Mouse (Mus musculus) cortical plate, adult 2 months (tissue): ENCODE data around the gene Rnf115. TPM values are rescaled to one million over a fixed set of nuclear protein-coding genes. Genes with fewer than 3 reads are reported as not detected.

Source experiments
- H3K27ac ChIP-seq: fragments of 200-500 bp; 2 replicates; pipeline ENCODE4 v1.5.1; 2012; ENCODE audit warnings: low read length, control low read depth, inconsistent platforms; ENCODE audit not compliant: insufficient read depth
- H3K4me1 ChIP-seq: fragments of 200-500 bp; 2 replicates; pipeline ENCODE4 v1.6.1; 2011; ENCODE audit warnings: low read length; ENCODE audit not compliant: control insufficient read depth, insufficient read depth
- H3K4me3 ChIP-seq: fragments of 200-500 bp; 2 replicates; pipeline ENCODE4 v1.5.1; 2011; ENCODE audit warnings: mild to moderate bottlenecking, low read length, control low read depth; ENCODE audit not compliant: insufficient read depth
- CTCF ChIP-seq: fragments of 200-500 bp; IDR thresholded peaks from 2 replicates; pipeline ENCODE4 v1.5.1; 2011; ENCODE audit warnings: mild to moderate bottlenecking, control low read depth, low read length; ENCODE audit not compliant: insufficient read depth; ENCODE audit errors: extremely low read depth
- POLR2A ChIP-seq: fragments of 200-500 bp; IDR thresholded peaks from 2 replicates; pipeline ENCODE4 v1.6.1; 2011; ENCODE audit warnings: mild to moderate bottlenecking, low read length, control low read depth; ENCODE audit not compliant: insufficient read depth; ENCODE audit errors: extremely low read depth
- polyA plus RNA-seq: library from polyadenylated mRNA; depleted of rRNA; stranded (reverse); fragments of >200 nt; gene quantifications from 2 replicates; pipeline ENCODE4 v1.2.3, GENCODE M21; 2012

Rnf115 gene
- polyA plus RNA-seq, 1 experiment: 52.3 TPM

DNA sequence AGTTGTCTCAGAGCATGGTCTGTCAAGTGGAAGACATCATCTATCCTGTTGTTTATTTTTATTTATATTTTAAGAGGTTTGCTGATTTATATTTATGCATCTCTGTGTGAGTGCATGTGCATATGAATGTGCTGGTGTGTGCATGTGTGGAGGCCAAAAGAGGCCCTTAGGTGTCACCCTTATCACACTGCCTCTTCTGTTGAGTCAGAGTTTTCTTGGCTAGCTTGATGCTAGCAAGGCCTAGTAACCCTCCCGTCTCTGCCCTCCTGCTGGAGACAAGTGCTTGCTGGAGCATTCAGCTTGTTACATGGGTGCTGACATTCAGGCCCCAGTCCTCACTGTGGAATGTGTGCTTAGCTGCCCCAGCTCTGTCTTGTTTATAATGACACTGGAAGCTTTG lies 45.5 kb downstream of the Rnf115 start:
- H3K4me3 ChIP-seq: no peak overlapping the region
- no peaks in the 10 kb centered on the region for H3K4me1 ChIP-seq
- no peak for TF ChIP-seq CTCF
- no peak for TF ChIP-seq POLR2A
- H3K27ac ChIP-seq: no peak overlapping the region

DNA sequence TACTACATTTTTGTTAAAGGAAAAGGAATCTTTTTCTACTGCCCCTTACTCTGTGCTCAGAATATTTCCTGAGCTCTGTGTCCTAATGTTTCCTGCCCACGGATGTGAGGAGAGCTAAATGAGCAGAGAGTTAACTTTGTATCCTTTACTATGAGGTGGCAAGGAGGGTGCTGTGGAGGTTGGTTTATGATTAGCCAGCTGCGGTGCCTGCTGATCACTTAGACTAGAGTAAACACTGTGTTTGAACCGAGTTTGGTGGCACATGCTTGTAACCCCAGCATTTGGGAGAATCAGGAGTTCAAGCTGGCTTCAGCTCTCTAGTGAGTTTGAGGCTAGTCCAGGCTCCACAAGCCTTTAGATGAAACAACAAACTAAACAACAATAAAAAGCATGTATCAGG lies 49.7 kb downstream of the Rnf115 start:
- TF ChIP-seq CTCF: no peak
- no peak for TF ChIP-seq POLR2A
- no peak overlapping the region for H3K27ac ChIP-seq
- no peak overlapping the region for H3K4me3 ChIP-seq
- no peaks in the 10 kb centered on the region for H3K4me1 ChIP-seq

DNA sequence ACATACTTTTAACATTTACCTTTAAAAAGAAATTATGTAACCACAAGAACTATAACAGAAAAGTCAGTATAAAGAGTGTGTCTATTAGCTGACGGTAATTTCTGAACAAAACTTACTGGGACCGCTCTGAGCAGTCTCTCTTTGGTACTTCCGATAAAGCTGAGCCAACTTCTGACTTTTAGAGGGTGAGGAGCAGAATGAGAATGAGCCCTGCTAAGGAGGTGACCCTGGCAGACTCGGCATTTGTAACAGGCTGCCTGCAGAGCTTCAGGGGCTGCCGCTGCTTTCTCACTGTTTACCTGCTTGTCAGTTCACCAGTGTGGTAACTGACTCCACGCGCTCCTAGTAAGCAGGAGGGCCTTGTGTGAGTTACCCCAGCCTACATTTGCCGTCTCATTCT lies 54.8 kb downstream of the Rnf115 start:
- H3K27ac ChIP-seq: no peak overlapping the region
- no peak for TF ChIP-seq CTCF
- no peak for TF ChIP-seq POLR2A
- H3K4me3 ChIP-seq: no peak overlapping the region
- no peaks in the 10 kb centered on the region for H3K4me1 ChIP-seq

DNA sequence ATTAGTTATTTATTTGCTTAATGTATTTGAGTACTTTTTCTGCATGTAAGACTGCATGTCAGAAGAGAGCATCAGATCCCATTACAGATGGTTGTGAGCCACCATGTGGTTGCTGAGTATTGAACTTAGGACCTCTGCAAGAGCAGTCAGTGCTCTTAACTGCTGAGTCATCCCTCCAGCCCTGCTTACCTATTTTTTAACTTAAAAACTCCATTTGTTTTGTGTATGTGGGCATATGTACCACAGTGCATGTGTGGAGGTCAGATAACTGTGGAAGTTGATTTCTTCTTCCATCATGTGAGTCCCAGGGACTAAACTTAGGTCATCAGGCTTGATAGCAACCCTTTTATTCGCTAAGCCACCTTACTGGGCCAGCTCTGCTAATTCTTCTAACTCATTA lies 60.3 kb downstream of the Rnf115 start:
- Histone ChIP-seq H3K4me3 (no peak overlapping the region), H3K4me1 (no peaks in the 10 kb centered on the region), H3K27ac (no peak overlapping the region)
- no peak for TF ChIP-seq POLR2A
- no peak for TF ChIP-seq CTCF

DNA sequence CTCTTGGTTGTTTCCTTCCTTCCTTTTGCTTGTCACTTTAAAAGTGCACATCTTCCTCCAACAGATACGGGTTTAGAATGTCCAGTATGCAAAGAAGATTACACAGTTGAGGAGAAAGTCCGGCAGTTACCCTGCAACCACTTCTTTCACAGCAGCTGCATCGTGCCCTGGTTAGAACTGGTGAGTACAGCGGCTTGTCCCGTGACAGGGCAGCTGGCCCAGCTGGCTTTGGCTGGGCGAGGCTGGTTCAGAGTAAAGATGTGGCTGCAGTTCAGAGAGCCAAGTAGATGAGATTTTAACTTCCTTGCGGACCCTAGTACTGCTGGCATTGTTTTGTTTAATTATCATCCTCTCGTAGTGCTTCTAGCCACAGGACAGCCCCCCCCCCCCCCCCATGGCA lies 61.0 kb downstream of the Rnf115 start:
- no peak overlapping the region for H3K27ac ChIP-seq
- no peak overlapping the region for H3K4me3 ChIP-seq

DNA sequence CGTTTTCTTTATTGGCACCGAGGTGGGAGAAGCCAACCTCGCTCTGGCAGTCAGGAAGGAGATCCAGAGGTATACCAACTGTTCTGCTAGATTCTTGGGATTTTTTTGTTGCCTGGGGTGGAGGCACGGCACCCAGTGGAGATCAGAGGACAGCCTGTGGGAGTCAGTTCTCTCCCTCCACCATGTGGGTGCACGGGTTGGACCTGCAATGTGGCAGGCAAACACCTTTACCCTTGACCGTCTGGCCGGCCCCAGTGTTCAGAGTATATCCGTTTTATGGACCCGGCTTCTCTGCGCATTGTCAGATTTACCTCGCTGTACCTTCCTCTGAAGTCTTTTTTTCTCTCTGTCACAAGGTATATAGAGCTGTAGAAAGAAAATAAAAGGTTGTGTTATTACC lies 72.8 kb downstream of the Rnf115 start:
- no peak overlapping the region for H3K4me3 ChIP-seq
- H3K4me1 ChIP-seq: no peaks in the 10 kb centered on the region
- TF ChIP-seq POLR2A: no peak
- no peak for TF ChIP-seq CTCF
- H3K27ac ChIP-seq: no peak overlapping the region

More for the DNA sequence above, 61.0 kb downstream of the Rnf115 start:
- no peaks in the 10 kb centered on the region for H3K4me1 ChIP-seq
- TF ChIP-seq POLR2A: no peak
- TF ChIP-seq CTCF: no peak

DNA sequence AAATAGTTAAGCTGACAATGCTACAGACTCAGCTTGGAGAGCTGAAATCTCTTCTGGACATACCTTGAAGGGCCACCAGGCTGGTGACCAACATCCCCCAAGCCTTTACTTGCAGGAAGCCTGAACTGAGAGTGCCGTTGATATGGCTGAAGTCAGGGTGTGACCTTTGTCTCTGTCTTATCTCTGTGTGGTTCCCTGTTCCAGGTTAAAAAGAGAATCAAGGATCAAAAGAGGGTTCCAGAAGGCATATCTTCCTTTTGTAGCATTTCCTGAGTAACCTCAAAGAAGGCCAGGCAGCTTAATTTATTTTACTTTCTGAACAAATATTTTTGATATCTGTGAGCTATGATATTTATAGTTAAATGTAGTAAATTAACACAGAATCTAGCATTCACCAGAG lies 74.8 kb downstream of the Rnf115 start:
- Histone ChIP-seq H3K27ac (no peak overlapping the region), H3K4me1 (no peaks in the 10 kb centered on the region), H3K4me3 (no peak overlapping the region)
- TF ChIP-seq CTCF: no peak
- no peak for TF ChIP-seq POLR2A

DNA sequence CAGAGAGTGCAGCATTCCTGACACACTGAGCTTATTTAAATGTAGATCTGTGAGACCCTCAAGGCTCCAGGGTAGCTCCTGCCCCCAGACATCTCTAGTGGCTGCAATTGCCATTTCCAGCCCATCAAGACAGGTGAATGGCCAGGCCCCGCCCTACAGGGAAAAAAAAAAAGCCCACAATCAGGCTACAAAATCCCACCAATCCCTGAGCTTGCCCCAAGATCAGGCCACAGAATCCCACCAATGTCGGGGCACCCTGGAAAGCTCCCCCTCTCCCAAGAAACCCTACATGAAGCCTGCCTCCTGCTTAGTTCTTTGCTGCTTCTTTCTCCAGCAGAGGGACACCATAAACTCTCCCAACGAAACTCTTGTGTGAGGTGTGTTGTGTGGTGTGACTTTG lies 80.7 kb downstream of the Rnf115 start:
- Histone ChIP-seq H3K4me1 (no peaks in the 10 kb centered on the region), H3K27ac (no peak overlapping the region), H3K4me3 (no peak overlapping the region)
- TF ChIP-seq CTCF (no peak), POLR2A (no peak)

DNA sequence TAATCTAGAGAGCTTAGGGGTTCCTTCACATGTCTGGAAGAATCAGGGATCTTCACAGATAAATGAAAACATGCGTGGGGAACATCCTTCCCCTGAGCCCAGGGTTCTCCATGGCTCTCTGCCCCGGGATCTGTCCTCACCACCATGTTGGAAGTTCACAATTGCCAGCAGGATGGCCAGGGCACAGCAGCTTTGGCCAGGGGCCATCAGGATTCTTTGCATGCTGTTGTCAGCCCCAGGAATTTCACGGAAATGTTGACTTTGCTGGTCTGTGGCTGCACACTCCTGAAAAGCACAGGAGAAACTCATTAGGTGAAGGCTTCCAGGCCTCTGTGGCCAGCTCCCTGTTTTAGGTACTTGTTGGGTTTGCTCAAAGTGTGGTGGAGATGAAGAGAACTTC lies 81.2 kb downstream of the Rnf115 start:
- no peak overlapping the region for H3K27ac ChIP-seq
- TF ChIP-seq POLR2A: no peak
- no peak for TF ChIP-seq CTCF
- no peak overlapping the region for H3K4me3 ChIP-seq
- H3K4me1 ChIP-seq: no peaks in the 10 kb centered on the region

DNA sequence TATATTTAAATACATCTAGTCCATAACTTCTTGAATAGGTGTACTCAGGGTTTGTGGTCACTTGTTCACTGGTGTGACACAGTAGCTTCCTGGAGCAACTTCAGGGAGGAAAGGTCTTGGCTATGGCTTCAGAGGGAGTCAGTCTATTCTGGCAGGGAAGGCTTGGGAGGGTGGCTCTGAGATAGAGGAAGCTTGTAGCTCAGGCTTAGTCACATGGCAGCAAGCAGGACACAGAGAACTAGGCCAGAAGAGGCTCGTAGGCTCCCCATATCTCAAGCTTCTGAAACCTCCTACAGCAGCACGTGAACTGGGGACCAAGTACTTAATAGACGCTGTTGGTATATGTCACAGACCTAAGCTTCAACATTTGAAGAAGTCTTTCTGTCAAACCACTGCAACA lies 83.8 kb downstream of the Rnf115 start:
- no peak overlapping the region for H3K4me3 ChIP-seq
- TF ChIP-seq POLR2A (no peak), CTCF (no peak)
- no peaks in the 10 kb centered on the region for H3K4me1 ChIP-seq
- no peak overlapping the region for H3K27ac ChIP-seq
